Mouse (Mus musculus): Measurements from ENCODE around the gene Ranbp3l.

Ranbp3l gene

GRCm38 (mm10) chr15:9087421-9087820 lies 119.7 kb downstream of the Ranbp3l start:
- POLR2A ChIA-PET: interaction anchor here in 3 of 4 experiments (0.6 to 6.4 kb wide), 28 partner anchors 8 to 389 kb away, joined by 3 to 162 read pairs (median 6); partner anchors contain the start of genes Nadk2 (in 3 of the 3) and Lmbrd2 (in 2 of the 3)

DNA sequence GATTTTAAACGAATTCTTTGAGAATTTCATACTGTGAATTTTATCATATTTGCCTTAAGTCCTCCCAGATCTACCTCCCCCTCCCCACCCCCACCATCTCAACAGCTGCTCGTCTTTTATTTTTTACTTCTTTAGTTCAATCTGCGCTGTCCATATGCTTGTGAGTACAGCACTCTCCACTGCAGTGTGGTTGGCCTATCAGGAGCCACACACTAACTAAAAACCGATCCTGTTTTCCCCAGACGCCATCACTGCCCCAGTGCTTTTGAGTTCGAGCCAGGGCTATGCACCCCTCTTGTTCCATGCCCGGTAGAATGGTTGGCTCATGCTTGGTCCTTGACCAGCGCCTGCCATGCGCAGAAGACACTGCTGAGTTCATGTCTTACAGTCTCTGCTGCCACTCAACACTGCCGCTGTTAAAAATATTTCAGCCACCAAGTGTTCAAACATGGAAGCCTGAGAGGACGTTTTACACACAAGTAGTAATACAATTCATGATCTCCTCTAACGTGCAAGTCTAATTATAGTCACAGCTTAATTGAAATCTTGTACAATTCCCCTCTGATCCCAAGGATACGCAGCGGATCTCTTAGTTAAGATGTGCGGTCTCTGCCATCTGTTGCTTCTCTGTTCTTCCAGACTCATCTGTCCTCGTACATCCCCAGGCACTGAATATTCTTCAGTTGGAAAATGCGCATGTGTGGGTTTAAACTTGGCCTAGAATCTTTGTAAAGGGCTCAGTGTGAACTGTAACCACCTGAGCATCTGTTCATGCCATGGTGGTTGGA lies 120.3 kb downstream of the Ranbp3l start:
- ChIA-PET POLR2A (interaction anchor here in 3 of 4 experiments (0.6 to 6.4 kb wide), 31 partner anchors 8 to 390 kb away, joined by 3 to 162 read pairs (median 4); partner anchors contain the start of genes Nadk2 (in 3 of the 3) and Lmbrd2 (in 2 of the 3)), CTCF (interaction anchor here in 1 of 4 experiments (0.8 kb wide), 1 partner anchor 9 kb away, joined by 3 read pairs; no protein-coding TSS in a partner anchor)

More at GRCm38 (mm10) chr15:9087421-9087820, 119.7 kb downstream of the Ranbp3l start:
- CTCF ChIA-PET: interaction anchor here in 1 of 4 experiments (0.8 kb wide), 1 partner anchor 9 kb away, joined by 3 read pairs; no protein-coding TSS in a partner anchor

GRCm38 (mm10) chr15:9088683-9089072 lies 120.9 kb downstream of the Ranbp3l start:
- ChIA-PET POLR2A (interaction anchor here in 2 of 4 experiments (0.6 to 6.4 kb wide), 13 partner anchors 10 to 311 kb away, joined by 3 to 162 read pairs (median 5); partner anchors contain the start of genes Lmbrd2 (in 2 of the 2) and Nadk2 (in 2 of the 2)), CTCF (interaction anchor here in 1 of 4 experiments (1.4 kb wide), 1 partner anchor 31 kb away, joined by 3 read pairs; no protein-coding TSS in a partner anchor)

DNA sequence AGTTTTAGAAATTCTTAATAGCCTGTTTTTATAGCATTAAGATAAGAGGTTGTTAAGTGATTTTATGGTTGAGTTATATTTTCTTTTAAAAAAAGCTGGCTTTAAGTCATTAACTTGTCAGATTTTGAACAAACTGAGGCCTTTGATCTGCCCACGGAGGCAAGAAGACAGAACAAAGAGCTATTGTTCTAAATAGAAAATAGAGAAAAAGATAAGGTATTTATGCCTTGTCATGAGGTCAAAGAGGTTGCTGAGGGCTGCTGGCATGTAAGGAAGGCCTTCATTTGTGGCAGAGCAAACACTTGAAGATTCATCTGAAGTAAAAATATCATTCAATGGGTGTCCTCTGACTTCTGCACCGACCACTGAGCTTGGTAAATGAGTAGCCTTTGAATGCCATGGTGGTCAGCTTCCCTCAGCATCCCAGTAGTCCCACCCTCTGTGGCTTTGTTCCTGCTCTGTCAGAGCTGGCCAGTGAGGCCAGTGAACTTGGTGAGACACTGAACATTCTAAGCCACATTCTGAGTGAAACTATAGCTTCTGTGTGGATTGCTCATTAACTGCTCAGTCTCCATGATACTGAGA lies 121.5 kb downstream of the Ranbp3l start:
- CTCF ChIA-PET: interaction anchor here in 3 of 4 experiments (0.6 to 1.4 kb wide), 3 partner anchors 31 to 1646 kb away, joined by 3 read pairs; no protein-coding TSS in a partner anchor
- POLR2A ChIA-PET: interaction anchor here in 3 of 4 experiments (0.6 to 6.4 kb wide), 14 partner anchors 11 to 972 kb away, joined by 3 to 162 read pairs (median 3); partner anchors contain the start of genes Nadk2 (in 2 of the 3) and Lmbrd2 (in 1 of the 3)

GRCm38 (mm10) chr15:9090662-9091061 lies 122.9 kb downstream of the Ranbp3l start:
- ChIA-PET POLR2A (no interaction called here), CTCF (no interaction called here)

DNA sequence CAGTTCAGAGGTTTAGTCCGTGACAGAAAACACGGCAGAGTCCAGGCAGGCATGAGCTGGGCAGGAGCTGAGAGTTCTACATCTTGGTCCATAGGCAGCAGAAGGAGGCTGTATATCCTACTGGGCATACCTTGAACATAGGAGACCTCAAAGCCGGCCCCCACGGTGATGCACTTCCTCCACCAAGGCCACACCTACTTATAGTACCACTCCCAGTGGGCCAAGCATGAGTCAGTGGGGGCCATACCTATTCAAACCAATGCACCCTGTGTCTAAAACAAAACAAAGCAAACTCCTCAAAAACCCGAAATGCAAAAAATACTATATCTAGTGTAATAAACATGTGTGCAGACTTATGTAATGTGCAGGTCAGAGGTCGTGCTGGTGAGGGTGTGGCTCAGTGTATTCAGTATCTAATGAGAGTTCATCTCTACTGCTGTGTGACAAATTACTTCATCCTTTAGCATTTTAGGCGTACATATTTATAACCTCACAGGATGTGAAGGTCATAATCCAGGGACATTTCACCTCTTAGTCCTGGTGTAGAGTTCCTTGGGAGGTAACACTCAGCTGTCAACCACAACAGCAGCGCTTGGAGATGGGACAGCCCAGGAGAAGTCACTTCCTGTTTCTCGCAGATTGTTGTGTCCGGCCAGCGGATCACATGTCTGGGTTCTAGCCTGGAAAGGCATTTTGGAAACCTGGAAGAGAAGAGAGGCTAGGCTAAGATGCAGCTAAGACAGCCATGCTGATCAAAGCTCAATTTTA lies 126.0 kb downstream of the Ranbp3l start:
- ChIA-PET POLR2A (interaction anchor here (0.7 to 3.2 kb wide), 24 partner anchors 8 to 397 kb away, joined by 3 to 26 read pairs (median 4); partner anchors contain the start of genes Nadk2 (in 3 of the 4) and Lmbrd2 (in 2 of the 4)), CTCF (interaction anchor here in 1 of 4 experiments (0.6 to 0.8 kb wide), 2 partner anchors 23 to 26 kb away, joined by 3 to 8 read pairs; partner anchors contain the start of gene Nadk2)

DNA sequence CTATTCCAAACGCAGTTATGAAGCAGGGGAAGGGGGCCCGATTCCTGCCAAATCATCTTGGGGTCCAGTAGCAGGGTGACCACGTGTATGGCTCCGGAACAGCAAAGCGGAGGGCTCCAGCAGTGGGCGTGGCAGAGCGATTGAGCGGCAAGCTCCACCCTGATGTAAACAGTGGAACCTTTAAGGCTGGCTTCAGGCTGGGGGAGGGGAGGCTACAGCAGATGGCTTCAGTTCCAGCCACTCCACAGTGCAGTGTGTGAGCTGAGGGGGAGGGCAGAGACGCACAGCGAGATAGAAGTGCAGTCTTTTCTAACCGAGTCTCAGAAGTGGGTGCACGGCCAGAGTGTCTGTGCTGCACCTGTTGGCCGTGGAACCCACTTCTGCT lies 126.6 kb downstream of the Ranbp3l start:
- CTCF ChIA-PET: interaction anchor here in 1 of 4 experiments (0.5 to 0.6 kb wide), 2 partner anchors 23 to 1320 kb away, joined by 3 to 8 read pairs; partner anchors contain the start of gene Nadk2
- POLR2A ChIA-PET: interaction anchor here (0.7 to 3.2 kb wide), 25 partner anchors 8 to 397 kb away, joined by 3 to 26 read pairs (median 4); partner anchors contain the start of genes Nadk2 (in 3 of the 4) and Lmbrd2 (in 2 of the 4)

- CTCF ChIA-PET: no interaction called here
Measured at GRCm38 (mm10) chr15:9096865-9097264, 129.1 kb downstream of the Ranbp3l start.

GRCm38 (mm10) chr15:9100446-9101077 lies 132.8 kb downstream of the Ranbp3l start:
- CTCF ChIA-PET: interaction anchor here in 2 of 4 experiments (0.8 to 1.1 kb wide), 2 partner anchors 20 kb away, joined by 3 read pairs; no protein-coding TSS in a partner anchor
- POLR2A ChIA-PET: interaction anchor here in 2 of 4 experiments (0.6 to 3.9 kb wide), 5 partner anchors 8 to 40 kb away, joined by 3 to 23 read pairs (median 3); partner anchors contain the start of gene Lmbrd2 (in 1 of the 2)

More at GRCm38 (mm10) chr15:9096865-9097264, 129.1 kb downstream of the Ranbp3l start:
- POLR2A ChIA-PET: interaction anchor here in 2 of 4 experiments (0.6 to 1.5 kb wide), 3 partner anchors 9 to 1569 kb away, joined by 3 to 9 read pairs (median 4); no protein-coding TSS in a partner anchor

GRCm38 (mm10) chr15:9106303-9107074 lies 138.7 kb downstream of the Ranbp3l start:
- ChIA-PET POLR2A (no interaction called here), CTCF (interaction anchor here in 1 of 4 experiments (0.6 kb wide), 1 partner anchor 480 kb away, joined by 3 read pairs; no protein-coding TSS in a partner anchor)

DNA sequence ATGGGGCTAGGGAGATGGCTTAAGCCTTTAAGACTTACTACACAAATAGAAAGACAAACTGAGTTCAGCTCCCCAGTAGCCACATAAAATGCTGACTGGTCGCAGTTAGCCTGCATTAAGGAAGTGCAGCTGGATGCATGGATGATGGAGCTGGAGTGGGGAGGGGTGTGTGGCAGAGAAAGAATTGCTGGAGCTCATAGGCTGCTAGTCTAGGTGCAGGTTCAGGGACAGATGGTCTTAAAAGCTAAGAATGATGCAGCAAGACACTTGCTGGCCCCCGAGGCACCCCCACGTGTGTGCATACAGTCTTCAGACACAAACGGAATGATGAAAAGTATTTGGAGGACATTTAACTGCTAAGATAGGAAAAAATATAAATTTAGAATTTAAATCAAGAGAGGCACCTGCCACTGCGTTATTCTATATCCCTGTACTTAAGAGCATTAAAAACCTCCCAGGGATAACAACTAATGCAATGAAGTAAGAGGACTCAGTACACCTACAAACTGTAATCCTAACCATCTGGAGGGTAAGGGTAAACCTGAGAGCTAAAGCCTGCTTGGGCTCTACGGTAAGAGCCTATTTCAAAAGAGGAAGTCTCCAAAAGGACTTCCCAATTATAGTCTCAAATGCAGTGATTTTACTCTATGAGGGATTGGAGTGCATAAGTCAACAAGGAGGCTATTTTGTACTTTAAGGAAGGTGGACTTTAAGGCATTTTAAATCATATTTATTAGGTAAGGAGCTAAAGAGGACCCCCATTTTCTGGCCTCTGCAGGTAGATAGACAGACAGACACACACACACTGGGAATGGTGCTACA lies 143.0 kb downstream of the Ranbp3l start:
- POLR2A ChIA-PET: interaction anchor here in 3 of 4 experiments (0.5 to 2.1 kb wide), 16 partner anchors 9 to 97 kb away, joined by 3 to 10 read pairs (median 4); partner anchors contain the start of genes Lmbrd2 (in 1 of the 3) and Nadk2 (in 1 of the 3)
- CTCF ChIA-PET: interaction anchor here in 2 of 4 experiments (1.2 to 2.3 kb wide), 3 partner anchors 9 to 22 kb away, joined by 4 to 7 read pairs (median 5); no protein-coding TSS in a partner anchor

DNA sequence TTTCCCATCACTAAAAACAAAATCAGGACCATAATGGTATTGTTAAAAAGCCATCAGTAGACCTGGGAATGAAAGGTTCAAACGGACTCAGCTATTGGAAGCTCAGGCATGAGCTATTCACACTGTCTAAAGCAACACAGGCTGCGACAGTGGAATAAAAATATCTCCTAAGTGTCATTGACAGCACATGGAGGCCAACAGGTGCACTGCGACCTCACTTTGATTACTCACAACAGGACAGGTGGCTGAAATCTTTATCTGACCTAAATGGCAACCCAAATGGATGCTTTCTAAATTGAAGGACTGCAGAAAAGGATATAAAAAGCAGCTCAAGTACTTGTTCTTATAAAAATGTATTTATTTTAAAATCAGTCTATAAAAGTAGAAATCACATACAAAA lies 143.9 kb downstream of the Ranbp3l start:
- ChIA-PET CTCF (interaction anchor here in 2 of 4 experiments (1.2 to 2.3 kb wide), 4 partner anchors 9 to 21 kb away, joined by 4 to 7 read pairs (median 6); no protein-coding TSS in a partner anchor), POLR2A (interaction anchor here in 3 of 4 experiments (0.6 to 2.1 kb wide), 18 partner anchors 8 to 97 kb away, joined by 3 to 10 read pairs (median 5); partner anchors contain the start of genes Lmbrd2 (in 1 of the 3) and Nadk2 (in 1 of the 3))

GRCm38 (mm10) chr15:9113556-9113955 lies 145.8 kb downstream of the Ranbp3l start:
- ChIA-PET POLR2A (interaction anchor here in 2 of 4 experiments (1.1 to 1.7 kb wide), 4 partner anchors 8 to 27 kb away, joined by 3 to 6 read pairs (median 4); partner anchors contain the start of gene Lmbrd2 (in 2 of the 2)), CTCF (no interaction called here)

- CTCF ChIA-PET: no interaction called here
- POLR2A ChIA-PET: interaction anchor here in 1 of 4 experiments (1.1 to 1.6 kb wide), 3 partner anchors 9 to 26 kb away, joined by 3 to 5 read pairs (median 4); partner anchors contain the start of gene Lmbrd2
Measured at GRCm38 (mm10) chr15:9114131-9114530, 146.4 kb downstream of the Ranbp3l start.

DNA sequence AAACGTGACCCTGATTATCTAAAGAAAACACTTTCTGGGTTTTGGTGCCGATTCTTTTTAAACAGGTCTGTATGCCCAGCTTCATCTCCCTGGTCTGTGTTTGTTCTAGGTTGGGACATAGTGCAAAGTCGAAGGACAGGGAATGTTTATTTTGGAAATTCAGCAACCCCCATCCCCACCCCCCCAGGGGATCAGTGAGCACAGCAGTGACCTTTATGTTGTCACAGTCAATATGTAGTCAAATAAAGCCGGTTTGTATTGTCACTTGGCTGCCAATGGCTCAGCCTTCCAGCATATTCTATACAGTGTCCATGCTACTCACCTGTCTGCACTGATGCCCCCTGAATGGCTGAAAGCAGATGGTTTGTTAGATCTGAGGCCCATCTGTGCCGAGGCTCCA lies 146.8 kb downstream of the Ranbp3l start:
- ChIA-PET CTCF (no interaction called here), POLR2A (interaction anchor here in 1 of 4 experiments (1.1 to 1.6 kb wide), 2 partner anchors 9 kb away, joined by 4 to 5 read pairs; no protein-coding TSS in a partner anchor)

All from embryonic stem cell, embryonic (primary cell).